Mouse (Mus musculus) ZHBTc4 (cell line): ENCODE data around the gene Lgals3bp.

Source experiments
- DNase-seq: peaks from one replicate; pipeline ENCODE4 v3.0.0-alpha.2; 2011; ENCODE audit warnings: low read depth, low spot score

Gene Lgals3bp

DNA sequence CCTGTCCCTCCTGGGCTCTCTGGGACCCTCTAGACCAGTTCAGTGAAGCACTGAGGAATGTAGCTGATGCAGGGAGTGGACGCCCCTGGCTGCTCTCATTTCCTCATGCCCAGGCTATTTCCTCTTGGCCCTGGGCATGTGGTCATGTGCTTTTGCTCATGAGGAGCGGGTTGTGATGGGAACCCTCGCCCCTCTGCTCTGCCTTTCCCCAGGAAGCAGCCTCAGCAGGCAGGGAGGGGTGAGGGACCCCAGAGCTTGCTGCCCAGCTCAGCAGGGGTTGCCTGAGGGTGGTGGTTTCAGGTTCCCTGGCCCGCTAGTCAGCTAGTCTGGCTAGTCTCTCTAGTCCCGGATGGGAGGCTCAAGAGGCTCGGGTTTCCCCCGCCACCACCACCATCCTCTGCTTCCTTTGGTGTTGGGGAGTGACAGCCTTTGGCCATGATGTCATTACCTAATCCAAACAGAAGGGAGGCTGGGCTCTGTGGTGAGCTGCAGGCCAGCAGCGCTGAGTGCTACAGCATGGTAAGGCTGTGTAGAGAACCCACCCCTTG is 38.8 kb downstream of the Lgals3bp start:
- no peak for DNase-seq

DNA sequence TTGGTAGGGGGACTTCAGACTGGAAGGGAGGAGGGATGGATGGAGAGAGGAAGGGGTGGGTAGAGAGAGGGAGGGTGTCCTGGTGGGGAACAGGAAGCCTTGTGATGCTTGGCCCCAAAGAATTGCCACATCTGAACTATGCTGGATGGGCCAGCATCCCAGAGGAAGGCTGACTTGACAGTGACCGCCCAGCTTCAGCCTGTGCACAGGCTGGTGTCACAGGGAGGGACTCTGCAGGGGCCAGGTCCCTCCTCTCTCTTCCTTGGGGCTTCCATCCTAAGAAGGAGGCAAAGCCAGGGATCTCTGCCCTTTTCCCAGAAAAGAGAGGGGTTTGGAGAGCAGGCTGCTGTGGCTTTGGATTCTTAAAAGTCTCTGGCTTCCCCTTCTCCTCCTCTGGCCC is 39.4 kb downstream of the Lgals3bp start:
- no peak for DNase-seq

DNA sequence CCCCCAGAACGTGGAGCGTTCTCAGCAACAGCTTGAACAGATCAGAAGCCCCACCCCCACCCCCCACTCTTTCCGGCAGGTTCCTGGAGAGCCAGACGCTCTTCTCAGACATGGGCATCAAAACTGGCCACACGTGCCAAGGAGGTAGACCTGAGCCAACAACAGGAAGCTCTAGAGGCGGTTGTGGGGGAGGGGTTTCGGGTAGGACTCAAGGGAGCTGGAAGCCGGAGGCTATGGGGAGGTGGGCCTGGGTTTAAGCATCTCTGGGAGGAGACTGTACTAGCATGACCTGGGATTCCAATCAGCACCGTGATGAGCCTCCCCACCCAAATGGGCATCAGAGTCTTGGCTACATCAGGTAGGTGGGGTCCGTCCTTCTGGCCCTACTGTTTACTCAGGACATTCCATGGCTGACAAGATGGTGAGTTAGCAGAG is 41.0 kb downstream of the Lgals3bp start:
- DNase-seq = no peak

DNA sequence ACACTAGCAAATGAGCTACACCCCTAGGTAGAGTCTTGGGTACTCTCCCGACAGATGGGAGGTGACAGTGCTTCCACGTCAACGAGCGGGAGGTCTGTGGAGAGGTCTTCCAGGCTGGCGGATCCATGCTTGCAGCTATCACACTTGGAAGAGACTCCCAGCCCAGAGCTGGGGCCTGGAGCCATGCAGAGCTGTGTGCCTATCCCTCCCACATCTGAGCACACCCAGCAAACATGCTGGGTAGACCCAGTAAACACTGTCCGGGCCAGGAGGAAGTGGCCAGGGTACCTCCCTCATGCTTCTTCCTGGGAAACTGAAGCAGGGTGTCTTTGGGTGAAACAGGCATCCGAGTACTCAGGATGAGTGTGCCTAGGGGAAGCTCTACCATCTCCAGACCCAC is 41.4 kb downstream of the Lgals3bp start:
- DNase-seq = peak; percentile 19

DNA sequence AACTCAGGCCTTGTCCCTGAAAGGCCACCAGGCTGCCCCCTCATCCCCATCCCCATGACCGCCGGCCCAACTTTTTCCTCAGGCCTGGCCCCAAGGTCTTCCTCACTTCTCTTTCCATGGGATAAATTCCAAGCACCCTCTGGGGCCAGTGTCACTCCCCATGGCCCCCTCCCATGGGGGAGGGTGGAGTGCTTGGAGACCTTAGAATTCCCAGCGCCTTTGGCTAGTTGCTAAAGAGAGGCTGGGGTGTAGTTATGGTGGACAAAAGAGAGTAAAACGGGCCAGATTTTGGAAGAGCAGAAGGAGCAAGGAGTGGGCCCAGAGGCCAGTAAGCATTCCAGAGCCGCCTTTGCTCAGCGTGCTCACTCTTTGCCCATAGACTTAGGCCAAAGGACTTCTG is 46.3 kb downstream of the Lgals3bp start, which contains the start of gene Timp2:
Gene Timp2 (minus strand): TSS at position 101 of the 400 bp plus-strand sequence.
- no peak for DNase-seq

DNA sequence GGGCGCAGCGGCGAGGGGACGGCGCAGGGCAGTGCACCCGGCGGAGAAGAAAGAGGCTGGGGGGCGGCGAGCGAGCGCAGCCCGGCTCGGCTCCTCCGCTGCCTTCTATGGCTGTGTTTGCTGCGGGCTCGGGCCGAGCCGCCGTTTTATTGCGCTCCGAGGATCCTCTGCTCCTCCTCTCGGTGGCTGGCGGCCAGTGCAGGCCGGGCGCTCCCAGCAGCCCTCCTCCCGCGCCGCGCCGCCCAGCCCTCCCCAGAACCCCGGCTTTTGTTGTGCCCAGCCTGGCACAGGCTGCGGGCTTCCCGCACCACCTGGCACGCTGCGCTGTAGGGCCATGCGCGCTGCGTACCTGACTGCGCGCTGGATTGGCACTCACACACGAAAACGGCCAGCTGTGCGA is 46.7 kb downstream of the Lgals3bp start:
- DNase-seq = peak; percentile 87

DNA sequence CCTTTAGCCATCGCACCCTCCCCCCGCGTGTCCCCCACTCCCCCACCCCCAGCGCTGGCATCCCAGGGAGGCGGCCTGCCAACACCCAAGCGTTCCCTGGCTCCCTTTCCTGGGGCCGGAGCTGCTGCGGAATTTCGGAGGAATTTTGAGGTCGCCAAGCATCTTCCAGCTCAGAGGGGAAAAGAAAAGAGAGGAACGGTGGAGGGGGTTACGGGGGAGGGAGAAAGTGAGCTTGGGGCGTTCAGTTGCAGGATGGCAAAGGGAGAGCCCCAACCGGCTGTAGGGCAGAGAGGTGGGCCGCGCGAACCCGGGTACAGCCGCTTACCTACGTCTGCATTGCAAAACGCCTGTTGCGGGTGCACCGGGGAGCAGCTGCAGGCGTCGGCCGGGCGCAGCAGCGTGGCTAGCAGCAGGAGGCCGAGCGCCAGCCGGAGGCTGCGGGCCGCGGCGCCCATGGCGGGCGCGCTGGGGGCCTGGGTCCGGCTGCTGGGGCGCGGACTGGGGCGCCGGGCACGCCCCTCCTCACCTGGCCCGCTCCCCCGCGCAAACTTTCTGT is 47.2 kb downstream of the Lgals3bp start:
- no peak for DNase-seq

DNA sequence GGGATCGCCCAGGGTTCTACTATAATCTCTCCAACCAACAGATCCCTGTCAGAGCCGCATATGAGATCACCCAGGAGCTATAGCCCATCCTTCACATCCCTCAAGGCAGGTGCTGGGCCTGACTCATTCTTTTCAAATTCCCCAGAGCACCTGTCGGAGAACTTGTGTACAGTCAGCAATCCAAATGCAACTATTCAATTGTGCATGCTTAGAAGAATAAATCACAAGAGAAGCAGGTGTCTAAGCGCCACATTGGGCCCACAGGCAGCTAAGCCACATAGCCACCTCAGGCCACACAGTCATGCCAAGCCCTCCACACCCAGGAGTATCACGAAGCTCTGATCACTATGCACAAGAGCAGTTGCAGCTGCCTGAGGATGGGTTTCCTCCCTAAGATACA is 52.4 kb downstream of the Lgals3bp start:
- no peak for DNase-seq

DNA sequence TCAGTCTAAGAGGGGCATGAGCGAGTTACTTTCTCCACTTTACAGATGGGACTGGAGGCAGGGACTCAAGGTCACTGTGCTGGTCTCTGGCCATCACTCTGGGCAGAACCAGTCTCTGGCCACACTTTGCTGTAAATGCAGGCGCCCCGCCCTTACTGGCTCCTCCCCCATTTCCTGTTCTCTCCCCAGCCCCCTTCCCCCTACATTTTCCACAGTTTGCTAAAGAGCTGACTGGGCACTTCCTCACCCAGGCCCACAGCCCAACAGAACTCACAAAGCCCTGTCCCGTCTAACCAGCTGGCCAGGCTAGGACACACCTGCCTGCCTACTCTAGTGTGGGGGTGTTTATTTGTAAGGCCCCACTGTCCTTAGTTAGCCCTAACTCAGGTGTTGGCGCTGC is 53.0 kb downstream of the Lgals3bp start:
- peak; percentile 35 for DNase-seq

DNA sequence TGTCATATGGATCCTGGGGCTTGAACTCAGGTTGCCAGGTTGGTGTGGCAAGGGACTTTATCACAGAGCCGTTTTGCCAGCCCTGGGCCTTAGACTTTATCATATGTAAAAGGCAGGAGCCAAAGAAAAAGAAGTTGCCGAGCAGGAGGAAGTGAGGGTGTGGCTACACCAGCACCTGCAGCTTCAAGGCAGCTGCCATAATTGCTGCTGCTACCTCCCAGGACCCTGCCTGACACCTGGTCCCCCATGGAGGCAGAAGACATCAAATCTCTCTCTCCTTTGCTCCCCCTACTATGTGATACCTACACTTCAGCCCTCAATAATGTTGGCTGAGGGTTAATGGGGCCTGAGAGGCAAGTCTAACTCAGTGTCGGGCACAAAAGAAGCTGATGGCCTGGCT is 53.5 kb downstream of the Lgals3bp start:
- no peak for DNase-seq

DNA sequence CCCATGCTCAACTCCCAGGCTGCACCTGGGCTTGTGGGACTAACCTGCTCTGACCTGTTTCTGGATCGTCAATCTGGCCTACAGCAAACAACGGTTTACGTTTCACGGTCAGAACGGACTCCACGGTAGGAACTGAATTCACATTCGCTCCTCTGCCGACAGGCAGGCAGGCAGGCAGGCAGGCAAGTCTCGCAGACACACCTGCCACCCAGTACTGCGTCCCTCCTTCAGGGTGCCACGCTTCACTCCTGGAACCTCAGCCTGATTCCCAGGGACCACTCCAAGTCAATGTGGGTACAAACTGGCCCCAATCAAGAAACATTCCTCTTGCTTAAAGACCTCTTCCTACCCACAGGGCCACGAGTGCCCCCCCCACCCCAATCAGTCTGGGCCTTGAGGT is 54.0 kb downstream of the Lgals3bp start:
- DNase-seq = no peak

DNA sequence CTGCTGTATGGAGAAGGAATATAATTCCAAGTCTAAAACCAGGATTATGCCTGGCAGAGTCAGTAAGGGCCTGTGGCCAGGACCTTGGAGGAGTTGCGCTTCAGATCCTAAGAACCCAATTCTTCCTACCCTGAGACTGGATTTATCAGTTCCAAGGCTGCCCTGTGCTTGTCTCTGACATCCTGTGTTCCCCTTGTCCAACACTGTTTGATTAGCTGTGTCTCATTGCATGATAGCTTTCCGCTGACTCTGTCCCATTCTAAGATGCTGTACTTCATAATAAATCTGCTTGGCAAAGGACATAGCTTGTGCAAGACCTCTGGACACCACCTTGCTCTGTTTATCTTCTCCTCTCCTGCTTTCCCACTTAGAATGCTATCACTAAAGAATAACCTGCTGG is 54.5 kb downstream of the Lgals3bp start:
- no peak for DNase-seq

DNA sequence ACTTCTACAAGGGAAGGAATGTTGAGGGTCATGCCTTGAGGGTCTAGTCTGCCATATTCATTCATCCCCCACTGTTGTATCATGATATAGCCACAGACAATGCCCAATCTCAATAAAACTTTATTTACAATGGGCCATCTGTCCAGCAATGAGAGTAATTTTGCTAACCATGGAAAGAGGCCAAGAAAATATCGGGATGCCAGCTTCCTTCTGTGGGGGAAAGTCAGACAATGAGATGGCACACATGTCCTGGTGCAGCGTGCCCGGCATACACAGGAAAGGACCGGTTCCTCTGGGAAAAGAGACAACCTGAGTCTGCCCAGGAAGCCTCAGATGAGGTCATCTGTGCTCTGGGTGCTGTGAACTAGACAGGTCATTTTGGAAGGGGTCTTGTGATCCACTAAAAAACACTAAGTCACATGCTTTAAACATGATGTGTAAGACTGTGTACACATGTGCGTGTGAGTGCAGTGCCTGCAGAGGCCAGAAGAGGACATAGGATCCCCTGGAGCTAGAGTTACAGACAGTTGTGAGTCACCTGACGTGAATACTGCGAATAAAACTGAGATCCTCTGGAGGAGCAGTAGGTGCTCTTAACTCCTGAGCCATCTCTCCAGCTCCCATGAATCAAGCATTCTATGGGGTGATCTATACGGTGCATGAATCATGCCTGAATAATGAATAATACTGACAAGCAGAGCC is 55.3 kb downstream of the Lgals3bp start:
- no peak for DNase-seq

DNA sequence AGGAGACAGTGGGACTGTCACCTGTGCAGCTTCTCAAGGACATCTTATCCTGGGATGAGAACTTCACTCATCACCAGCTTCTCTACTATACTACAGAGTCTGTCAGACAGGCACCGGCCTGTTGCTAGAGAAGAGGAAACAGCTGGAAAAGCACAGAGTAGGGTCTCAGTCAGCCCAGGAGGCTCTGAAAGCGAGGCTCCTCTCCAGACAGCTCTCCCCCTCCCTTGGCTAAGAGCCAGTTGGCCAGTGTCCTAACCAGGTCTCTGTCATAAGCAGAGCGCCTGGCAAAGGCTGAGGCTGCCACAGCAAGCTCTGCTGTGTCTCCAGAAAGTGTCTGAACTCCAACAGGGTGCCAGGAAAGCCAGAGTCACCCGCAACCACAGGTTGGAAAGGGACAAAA is 56.2 kb downstream of the Lgals3bp start:
- no peak for DNase-seq

DNA sequence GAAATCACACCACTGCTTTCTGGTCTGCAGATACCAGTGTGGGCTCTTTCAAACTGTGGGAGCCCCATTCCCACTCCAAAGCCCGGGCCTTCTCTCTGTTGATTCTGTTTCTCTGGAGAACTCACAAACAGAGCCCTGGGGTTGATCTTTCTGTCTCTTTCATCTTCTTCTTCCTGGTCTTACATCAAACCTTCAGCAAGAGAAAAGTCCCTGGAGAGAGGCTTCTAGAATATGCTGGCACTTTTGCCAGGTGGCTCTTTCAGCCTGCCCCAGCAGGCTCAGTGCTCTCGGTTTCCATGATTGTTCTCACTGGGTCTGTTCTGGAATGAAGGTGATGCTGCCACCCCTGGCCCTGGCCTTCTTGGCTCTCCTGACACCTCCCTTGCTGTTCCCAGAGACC is 58.3 kb downstream of the Lgals3bp start:
- no peak for DNase-seq
